Mouse (Mus musculus) kidney, postnatal 0 days (tissue): ENCODE data around the gene Sipa1l3. TPM values are rescaled to one million over a fixed set of nuclear protein-coding genes. Genes with fewer than 3 reads are reported as not detected.

Source experiments
- ATAC-seq: fragments of 200-750 bp; cut with Nextera tagmentation; replicated peaks from 2 replicates; pipeline ENCODE4 v1.8.0; 2017; ENCODE audit warnings: low read depth, moderate number of reproducible peaks, moderate TSS enrichment, moderate library complexity; ENCODE audit not compliant: low FRiP score
- DNase-seq: peaks from one replicate; pipeline ENCODE4 v3.0.0-alpha.2; 2016; ENCODE audit warnings: low spot score
- H3K27ac ChIP-seq: fragments of 300-500 bp; sonication (generic); 2 replicates; pipeline ENCODE4 v1.5.1; 2014; ENCODE audit warnings: mild to moderate bottlenecking
- H3K27me3 ChIP-seq: fragments of 300-500 bp; sonication (generic); 2 replicates; pipeline ENCODE4 v1.6.1; 2014; ENCODE audit warnings: low read length, mixed read lengths; ENCODE audit not compliant: insufficient read depth
- H3K36me3 ChIP-seq: fragments of 300-500 bp; sonication (generic); 2 replicates; pipeline ENCODE4 v1.6.1; 2014; ENCODE audit warnings: low read length, mixed read lengths; ENCODE audit not compliant: insufficient read depth
- H3K4me1 ChIP-seq: fragments of 300-500 bp; sonication (generic); replicated peaks from 2 replicates; pipeline ENCODE4 v1.6.1; 2014; ENCODE audit warnings: antibody characterized with exemption, low read length, mixed read lengths; ENCODE audit not compliant: insufficient read depth
- H3K4me2 ChIP-seq: fragments of 300-500 bp; sonication (generic); 2 replicates; pipeline ENCODE4 v1.6.1; 2014; ENCODE audit warnings: mild to moderate bottlenecking, low read length, moderate library complexity, mixed read lengths
- H3K4me3 ChIP-seq: fragments of 300-500 bp; sonication (generic); replicated peaks from 2 replicates; pipeline ENCODE4 v1.5.1; 2014; ENCODE audit warnings: low read depth, low read length
- H3K9ac ChIP-seq: fragments of 300-500 bp; sonication (generic); 2 replicates; pipeline ENCODE4 v1.6.1; 2014; ENCODE audit warnings: low read depth, low read length
- H3K9me3 ChIP-seq: fragments of 300-500 bp; sonication (generic); replicated peaks from 2 replicates; pipeline ENCODE4 v1.6.1; 2016; ENCODE audit warnings: low read length, inconsistent platforms, mixed read lengths
- CTCF ChIP-seq: IDR thresholded peaks from 2 replicates; pipeline ENCODE4 v1.5.1; 2016; ENCODE audit warnings: antibody characterized with exemption, low read depth, mild to moderate bottlenecking, moderate library complexity
- WGBS: fragments of 180-500 bp; shearing (Covaris S2); extraction: QIAGEN DNeasy Blood & Tissue Kit; methylation state at CpG from one replicate; pipeline ENCODE4 v1.1.7; 2014; 5-methylcytosine and 5-hydroxymethylcytosine counted together
- polyA plus RNA-seq: library from polyadenylated mRNA; unstranded; fragments of >200 nt; fragmentation: Nextera tagmentation; extraction: Ambion mirVana; gene quantifications from 2 replicates; pipeline ENCODE4 v1.2.1, GENCODE M21; 2015

Sipa1l3 gene
- polyA plus RNA-seq, 1 experiment from 2014 or later: 8.3 TPM

DNA sequence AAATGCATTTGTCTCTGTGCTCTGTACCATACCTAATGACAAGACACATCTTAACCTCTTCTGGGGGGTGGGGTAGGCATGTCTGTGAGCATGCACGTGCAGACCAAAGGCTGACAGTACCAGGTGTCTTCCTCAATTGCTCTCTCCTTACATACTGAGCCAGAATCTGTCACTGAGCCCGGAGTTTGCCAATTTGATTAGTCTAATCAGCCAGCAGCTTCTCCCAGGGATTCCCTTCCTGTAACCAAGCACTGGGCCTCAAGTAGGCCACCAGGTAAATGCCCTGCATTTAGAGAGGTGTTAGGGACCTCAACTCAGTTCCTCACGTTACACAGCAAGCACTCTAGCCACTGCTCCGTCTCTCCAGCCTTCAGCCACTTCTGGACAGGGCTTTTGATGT, 38.3 kb downstream of the Sipa1l3 start:
- 73% methylated on average over 4 of the region's 4 CpGs for WGBS
- peaks cover 8% of the 10 kb centered on the region; the same call in 1 of the 2 replicates for H3K4me1 ChIP-seq
- H3K4me2 ChIP-seq: no peak overlapping the region
- H3K27me3 ChIP-seq: no peaks in the 10 kb centered on the region
- TF ChIP-seq CTCF: no peak
- H3K9ac ChIP-seq: no peak overlapping the region
- no peak overlapping the region for H3K4me3 ChIP-seq
- H3K9me3 ChIP-seq: no peaks in the 10 kb centered on the region
- 0 out of 2 replicates have a peak, but pooled peaks cover 3% of the 10 kb centered on the region for H3K36me3 ChIP-seq
- peak overlapping the region; percentile 75 for H3K27ac ChIP-seq
- no peak for ATAC-seq
- DNase-seq: no peak

DNA sequence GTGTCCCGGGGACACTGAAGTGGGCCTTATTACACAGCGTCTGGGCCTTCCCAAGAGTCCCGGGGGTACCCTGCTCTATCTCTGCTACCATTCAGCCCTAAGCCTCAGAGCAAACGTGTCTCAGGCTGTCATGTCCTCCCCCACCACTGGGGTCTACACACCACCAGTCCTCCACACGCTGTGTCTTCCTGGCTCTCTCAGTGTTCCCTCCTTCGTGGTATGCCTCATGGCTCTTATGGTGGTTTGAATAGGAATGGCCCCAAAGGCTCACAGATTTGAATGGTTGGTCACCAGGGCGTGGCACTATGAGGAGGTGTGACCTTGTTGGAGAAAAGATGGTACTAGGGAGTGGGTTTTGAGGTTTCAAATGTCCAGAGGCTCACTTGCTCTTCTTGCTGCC, 43.4 kb downstream of the Sipa1l3 start:
- H3K9me3 ChIP-seq: no peaks in the 10 kb centered on the region
- no peak overlapping the region for H3K27ac ChIP-seq
- H3K4me2 ChIP-seq: no peak overlapping the region
- peaks cover 17% of the 10 kb centered on the region; the same call in 1 of the 2 replicates for H3K4me1 ChIP-seq
- no peaks in the 10 kb centered on the region for H3K27me3 ChIP-seq
- 0 out of 2 replicates have a peak, but pooled peaks cover 3% of the 10 kb centered on the region for H3K36me3 ChIP-seq
- TF ChIP-seq CTCF: no peak
- no peak overlapping the region for H3K9ac ChIP-seq
- 82% methylated on average over 7 of the region's 7 CpGs for WGBS
- H3K4me3 ChIP-seq: no peak overlapping the region
- no peak for ATAC-seq
- DNase-seq: no peak

DNA sequence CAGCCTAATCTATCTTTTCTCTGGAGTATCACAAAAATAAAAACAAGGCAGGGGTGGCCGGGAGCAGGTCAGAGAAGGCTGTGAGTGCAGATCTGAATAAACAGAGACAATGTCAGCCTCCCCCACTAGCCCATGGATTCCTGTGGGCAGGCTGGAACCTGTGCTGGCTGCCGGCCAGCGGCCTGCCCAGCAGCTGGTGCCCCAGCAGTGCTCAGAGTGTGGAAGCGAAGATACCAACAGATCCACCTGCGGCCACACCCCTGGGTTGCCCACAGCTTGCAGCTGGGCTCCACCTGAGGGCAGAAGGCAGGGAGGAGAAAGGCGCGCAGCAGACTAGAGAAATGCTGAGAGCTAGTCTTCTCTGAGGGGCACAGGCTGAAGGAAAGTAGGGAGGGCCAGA, 47.1 kb downstream of the Sipa1l3 start:
- peak overlapping the region; percentile 55 for H3K27ac ChIP-seq
- DNase-seq (no peak), ATAC-seq (peak; percentile 42; the same call in 1 of the 2 replicates)
- 40% methylated on average over 7 of the region's 7 CpGs for WGBS
- H3K4me1 ChIP-seq: peaks cover 24% of the 10 kb centered on the region
- TF ChIP-seq CTCF: no peak
- H3K9ac ChIP-seq: 0 out of 2 replicates have a peak overlapping the region, but pooled peaks have one; percentile 35
- no peak overlapping the region for H3K4me3 ChIP-seq
- no peaks in the 10 kb centered on the region for H3K27me3 ChIP-seq
- no peak overlapping the region for H3K4me2 ChIP-seq
- H3K36me3 ChIP-seq: no peaks in the 10 kb centered on the region
- no peaks in the 10 kb centered on the region for H3K9me3 ChIP-seq

DNA sequence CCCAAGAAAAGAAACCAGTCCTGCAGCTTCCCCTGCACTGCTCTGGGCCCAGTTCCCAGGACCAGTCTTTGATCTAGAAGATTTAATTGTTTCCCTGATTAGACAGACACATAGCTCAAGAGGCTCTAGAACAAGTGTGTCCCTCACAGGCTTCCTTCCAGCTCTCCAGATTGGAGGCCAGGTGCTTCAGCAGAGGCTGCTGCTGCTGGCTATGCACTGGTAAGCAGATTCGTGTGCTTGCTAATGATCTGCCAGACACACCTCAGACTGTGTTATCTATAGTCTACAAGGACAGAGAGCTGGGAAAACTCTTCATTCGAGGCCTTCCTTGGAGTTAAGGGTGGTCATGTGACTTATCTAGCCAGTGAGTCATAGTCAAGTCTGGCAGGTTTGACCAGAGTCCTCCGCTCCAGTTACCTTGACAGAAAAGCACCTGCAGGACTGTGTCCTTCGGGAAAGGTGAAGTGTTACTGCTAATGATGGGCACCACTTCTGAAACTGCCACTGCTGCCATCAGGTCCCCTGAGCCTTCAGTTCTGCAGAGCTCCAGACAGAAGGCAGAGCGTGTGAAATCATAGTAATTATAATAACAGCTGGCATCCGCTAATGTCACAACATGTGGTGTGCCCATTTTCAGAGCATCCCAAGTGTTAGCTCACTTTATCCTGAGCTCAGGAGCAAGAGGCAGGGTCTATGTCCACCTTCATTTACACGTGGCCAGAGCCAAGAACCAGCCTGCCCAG, 48.7 kb downstream of the Sipa1l3 start:
- peaks cover 24% of the 10 kb centered on the region for H3K4me1 ChIP-seq
- no peak overlapping the region for H3K4me3 ChIP-seq
- ATAC-seq: peak; percentile 75; the same call in 1 of the 2 replicates
- no peaks in the 10 kb centered on the region for H3K9me3 ChIP-seq
- DNase-seq: peak; percentile 40
- no peaks in the 10 kb centered on the region for H3K36me3 ChIP-seq
- TF ChIP-seq CTCF: no peak
- H3K4me2 ChIP-seq: no peak overlapping the region
- 61% methylated on average over 7 of the region's 7 CpGs for WGBS
- no peak overlapping the region for H3K9ac ChIP-seq
- no peaks in the 10 kb centered on the region for H3K27me3 ChIP-seq
- H3K27ac ChIP-seq: peak overlapping the region; percentile 71

DNA sequence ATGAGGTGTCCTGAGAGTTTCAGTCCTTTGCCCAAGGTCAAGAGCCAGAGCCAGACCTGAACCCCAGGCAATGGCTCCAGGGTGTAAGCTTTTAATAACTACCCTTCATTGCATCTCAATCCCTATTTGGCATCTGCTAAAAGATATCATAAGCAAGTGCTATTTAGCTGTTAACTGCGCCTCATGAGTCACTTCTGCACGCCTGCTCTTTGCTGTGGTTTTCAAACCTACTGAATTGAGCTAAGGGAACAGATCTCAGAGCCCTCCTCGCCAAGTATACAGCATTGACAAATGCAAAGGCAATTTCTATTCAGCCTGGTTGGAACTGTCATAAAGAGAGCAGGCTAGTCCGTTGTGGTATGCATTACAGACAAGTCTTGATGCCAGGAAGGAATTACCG, 49.8 kb downstream of the Sipa1l3 start:
- 90% methylated on average over 5 of the region's 5 CpGs for WGBS
- H3K4me2 ChIP-seq: no peak overlapping the region
- no peak for DNase-seq
- H3K4me1 ChIP-seq: peaks cover 24% of the 10 kb centered on the region
- no peaks in the 10 kb centered on the region for H3K27me3 ChIP-seq
- TF ChIP-seq CTCF: no peak
- H3K9ac ChIP-seq: no peak overlapping the region
- no peak overlapping the region for H3K27ac ChIP-seq
- no peaks in the 10 kb centered on the region for H3K36me3 ChIP-seq
- no peak overlapping the region for H3K4me3 ChIP-seq
- no peaks in the 10 kb centered on the region for H3K9me3 ChIP-seq
- no peak for ATAC-seq

DNA sequence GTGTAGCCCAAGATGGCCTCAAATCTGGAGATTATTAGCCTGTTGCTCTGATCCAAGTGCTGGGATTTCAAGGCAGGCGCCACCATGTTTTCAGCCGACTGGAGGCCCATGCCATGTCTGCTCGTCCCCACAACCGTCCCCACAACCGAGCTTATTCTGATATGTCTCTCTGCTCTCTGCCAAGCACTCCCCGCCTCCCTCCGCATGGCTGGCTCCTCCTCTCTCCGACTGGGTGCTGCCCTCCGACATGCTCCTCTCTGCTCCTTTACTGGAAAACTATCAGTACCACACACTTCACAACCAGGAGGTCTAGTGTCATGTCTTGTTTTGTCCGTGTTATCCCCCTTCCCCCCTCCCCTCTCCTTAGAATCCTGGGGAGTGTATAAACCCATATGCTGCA, 51.9 kb downstream of the Sipa1l3 start:
- no peak for ATAC-seq
- Histone ChIP-seq H3K9ac (no peak overlapping the region), H3K36me3 (no peaks in the 10 kb centered on the region), H3K4me2 (no peak overlapping the region), H3K9me3 (no peaks in the 10 kb centered on the region), H3K27ac (no peak overlapping the region), H3K4me3 (no peak overlapping the region), H3K4me1 (peaks cover 22% of the 10 kb centered on the region), H3K27me3 (no peaks in the 10 kb centered on the region)
- no peak for DNase-seq
- 66% methylated on average over 10 of the region's 10 CpGs for WGBS
- no peak for TF ChIP-seq CTCF
